Mouse (Mus musculus) kidney, embryonic 14.5 days (tissue): ENCODE measurements around the gene Trim65. TPM values are rescaled to one million over a fixed set of nuclear protein-coding genes. Genes with fewer than 3 reads are reported as not detected.

ENCODE experiments used
- ATAC-seq: fragments of 200-750 bp; cut with Nextera tagmentation; 2 replicates; pipeline ENCODE4 v1.8.0; 2017; ENCODE audit warnings: moderate number of reproducible peaks, mild to moderate bottlenecking, moderate TSS enrichment, moderate library complexity; ENCODE audit not compliant: low FRiP score, low TSS enrichment
- H3K27ac ChIP-seq: fragments of 300-500 bp; sonication (generic); 2 replicates; pipeline ENCODE4 v1.5.1; 2014; ENCODE audit warnings: low read depth, mild to moderate bottlenecking, low read length, moderate library complexity, mixed read lengths
- H3K27me3 ChIP-seq: fragments of 300-500 bp; sonication (generic); 2 replicates; pipeline ENCODE4 v1.6.1; 2014; ENCODE audit warnings: mild to moderate bottlenecking, low read length; ENCODE audit not compliant: control insufficient read depth, insufficient read depth
- H3K36me3 ChIP-seq: fragments of 300-500 bp; sonication (generic); 2 replicates; pipeline ENCODE4 v1.6.1; 2014; ENCODE audit warnings: low read length, mixed read lengths; ENCODE audit not compliant: control insufficient read depth, insufficient read depth
- H3K4me1 ChIP-seq: fragments of 300-500 bp; sonication (generic); 2 replicates; pipeline ENCODE4 v1.6.1; 2014; ENCODE audit warnings: low read length, mixed read lengths; ENCODE audit not compliant: control insufficient read depth, insufficient read depth
- H3K4me2 ChIP-seq: fragments of 300-500 bp; sonication (generic); replicated peaks from 2 replicates; pipeline ENCODE4 v1.6.1; 2014; ENCODE audit warnings: low read depth, mild to moderate bottlenecking, low read length
- H3K4me3 ChIP-seq: fragments of 300-500 bp; sonication (generic); 2 replicates; pipeline ENCODE4 v1.5.1; 2014; ENCODE audit warnings: mild to moderate bottlenecking, low read length
- H3K9ac ChIP-seq: fragments of 300-500 bp; sonication (generic); 2 replicates; pipeline ENCODE4 v1.6.1; 2014; ENCODE audit warnings: low read depth, mild to moderate bottlenecking, low read length, moderate library complexity
- H3K9me3 ChIP-seq: fragments of 300-500 bp; sonication (generic); 2 replicates; pipeline ENCODE4 v1.6.1; 2016; ENCODE audit warnings: low read length; ENCODE audit not compliant: control insufficient read depth
- WGBS: fragments of 180-500 bp; shearing (Covaris S2); extraction: QIAGEN DNeasy Blood & Tissue Kit; methylation state at CpG from one replicate; pipeline ENCODE4 v1.1.7; 2014; 5-methylcytosine and 5-hydroxymethylcytosine counted together
- polyA plus RNA-seq: library from polyadenylated mRNA; unstranded; fragments of >200 nt; fragmentation: Nextera tagmentation; extraction: Ambion mirVana; gene quantifications from 2 replicates; pipeline ENCODE4 v1.2.1, GENCODE M21; 2014

Gene Trim65
- polyA plus RNA-seq, 1 experiment from 2014 or later, result 4.1 TPM

- Histone ChIP-seq H3K27ac (peak overlapping the region; percentile 93), H3K9ac (peak overlapping the region; percentile 80), H3K4me3 (peak overlapping the region; percentile 76), H3K9me3 (no peaks in the 10 kb centered on the region), H3K36me3 (peaks cover 18% of the 10 kb centered on the region; the same call in 1 of the 2 replicates), H3K4me1 (peaks cover 22% of the 10 kb centered on the region), H3K27me3 (no peaks in the 10 kb centered on the region), H3K4me2 (peak overlapping the region; percentile 87)
- ATAC-seq, result no peak
- WGBS, result 8% methylated on average over 6 of the region's 6 CpGs
Observed at GRCm38 (mm10) chr11:116167232-116167631, 36.3 kb upstream of the Trim65 start.

- Histone ChIP-seq H3K9ac (no peak overlapping the region), H3K4me1 (peaks cover 22% of the 10 kb centered on the region), H3K9me3 (no peaks in the 10 kb centered on the region), H3K36me3 (peaks cover 20% of the 10 kb centered on the region; the same call in 1 of the 2 replicates), H3K4me3 (no peak overlapping the region), H3K27me3 (no peaks in the 10 kb centered on the region), H3K4me2 (no peak overlapping the region), H3K27ac (no peak overlapping the region)
- WGBS, result 15% methylated on average over 9 of the region's 9 CpGs
- peak; percentile 63 for ATAC-seq
Observed at GRCm38 (mm10) chr11:116163002-116163401, 32.1 kb upstream of the Trim65 start.

GRCm38 (mm10) chr11:116162146-116162545 is 31.2 kb upstream of the Trim65 start:
- no peak for ATAC-seq
- Histone ChIP-seq H3K4me2 (no peak overlapping the region), H3K4me1 (peaks cover 22% of the 10 kb centered on the region), H3K9ac (no peak overlapping the region), H3K27me3 (no peaks in the 10 kb centered on the region), H3K27ac (no peak overlapping the region), H3K4me3 (no peak overlapping the region), H3K9me3 (no peaks in the 10 kb centered on the region), H3K36me3 (peaks cover 29% of the 10 kb centered on the region)
- WGBS, result 84% methylated on average over 10 of the region's 10 CpGs

- Histone ChIP-seq H3K9ac (peak overlapping the region; percentile 31; the same call in 1 of the 2 replicates), H3K4me2 (no peak overlapping the region), H3K27me3 (no peaks in the 10 kb centered on the region), H3K27ac (no peak overlapping the region), H3K9me3 (no peaks in the 10 kb centered on the region), H3K4me1 (peaks cover 14% of the 10 kb centered on the region), H3K4me3 (no peak overlapping the region), H3K36me3 (peaks cover 37% of the 10 kb centered on the region)
- WGBS, result 72% methylated on average over 12 of the region's 12 CpGs
- no peak for ATAC-seq
Observed at GRCm38 (mm10) chr11:116161312-116161711, 30.4 kb upstream of the Trim65 start.

- Histone ChIP-seq H3K4me2 (no peak overlapping the region), H3K9me3 (no peaks in the 10 kb centered on the region), H3K4me3 (no peak overlapping the region), H3K27me3 (no peaks in the 10 kb centered on the region), H3K4me1 (no peaks in the 10 kb centered on the region), H3K9ac (no peak overlapping the region), H3K36me3 (peaks cover 95% of the 10 kb centered on the region), H3K27ac (no peak overlapping the region)
- 94% methylated on average over 2 of the region's 2 CpGs for WGBS
- no peak for ATAC-seq
Observed at GRCm38 (mm10) chr11:116150960-116151359, 20.0 kb upstream of the Trim65 start.

GRCm38 (mm10) chr11:116149341-116149740 is 18.4 kb upstream of the Trim65 start:
- Histone ChIP-seq H3K27ac (no peak overlapping the region), H3K9ac (no peak overlapping the region)
- no peak for ATAC-seq

GRCm38 (mm10) chr11:116148761-116149221 is 17.9 kb upstream of the Trim65 start:
- no peak overlapping the region for H3K9ac ChIP-seq
- no peaks in the 10 kb centered on the region for H3K9me3 ChIP-seq
- H3K36me3 ChIP-seq, result peaks cover 95% of the 10 kb centered on the region
- H3K27ac ChIP-seq, result no peak overlapping the region
- no peaks in the 10 kb centered on the region for H3K27me3 ChIP-seq
- H3K4me1 ChIP-seq, result no peaks in the 10 kb centered on the region
- no peak for ATAC-seq
- no peak overlapping the region for H3K4me2 ChIP-seq
- WGBS, result 56% methylated on average over 20 of the region's 20 CpGs
- no peak overlapping the region for H3K4me3 ChIP-seq

More at GRCm38 (mm10) chr11:116149341-116149740, 18.4 kb upstream of the Trim65 start:
- WGBS, result 80% methylated on average over 6 of the region's 6 CpGs
- H3K9me3 ChIP-seq, result no peaks in the 10 kb centered on the region
- no peak overlapping the region for H3K4me2 ChIP-seq
- no peaks in the 10 kb centered on the region for H3K27me3 ChIP-seq
- H3K4me1 ChIP-seq, result no peaks in the 10 kb centered on the region
- peaks cover 95% of the 10 kb centered on the region for H3K36me3 ChIP-seq
- no peak overlapping the region for H3K4me3 ChIP-seq

GRCm38 (mm10) chr11:116146294-116146985 is 15.5 kb upstream of the Trim65 start:
- H3K36me3 ChIP-seq, result peaks cover 92% of the 10 kb centered on the region
- ATAC-seq, result no peak

GRCm38 (mm10) chr11:116145481-116146293 is 14.8 kb upstream of the Trim65 start:
- Histone ChIP-seq H3K9ac (no peak overlapping the region), H3K4me3 (no peak overlapping the region), H3K9me3 (no peaks in the 10 kb centered on the region), H3K4me2 (no peak overlapping the region), H3K36me3 (peaks cover 85% of the 10 kb centered on the region), H3K27ac (no peak overlapping the region), H3K4me1 (no peaks in the 10 kb centered on the region), H3K27me3 (no peaks in the 10 kb centered on the region)
- no peak for ATAC-seq
- 71% methylated on average over 18 of the region's 18 CpGs for WGBS

More at GRCm38 (mm10) chr11:116146294-116146985, 15.5 kb upstream of the Trim65 start:
- no peaks in the 10 kb centered on the region for H3K27me3 ChIP-seq
- H3K27ac ChIP-seq, result no peak overlapping the region
- WGBS, result 76% methylated on average over 25 of the region's 25 CpGs
- no peak overlapping the region for H3K4me3 ChIP-seq
- no peak overlapping the region for H3K9ac ChIP-seq
- H3K4me2 ChIP-seq, result no peak overlapping the region
- no peaks in the 10 kb centered on the region for H3K9me3 ChIP-seq
- H3K4me1 ChIP-seq, result no peaks in the 10 kb centered on the region
